Mouse (Mus musculus) T-helper 17 cell (primary cell): ENCODE results near the gene Stx16.

ENCODE experiments used
- in situ Hi-C, 2 experiments: fragments of 300-600 bp; cut with MboI, MseI; formaldehyde crosslinking; loops; 1 replicate in 1 of 2; 2 replicates in 1 of 2; pipeline ENCODE4 v1.15.1; 2025; ENCODE audit warnings: high pct_unique_total_duplicates in 2 of 2

Gene Stx16

GRCm38 (mm10) chr2:174122331-174122730 is 46.2 kb downstream of the Stx16 start:
- in situ Hi-C loops: no loop called here

GRCm38 (mm10) chr2:174123731-174124130 is 47.6 kb downstream of the Stx16 start:
- in situ Hi-C loops: no loop called here

DNA sequence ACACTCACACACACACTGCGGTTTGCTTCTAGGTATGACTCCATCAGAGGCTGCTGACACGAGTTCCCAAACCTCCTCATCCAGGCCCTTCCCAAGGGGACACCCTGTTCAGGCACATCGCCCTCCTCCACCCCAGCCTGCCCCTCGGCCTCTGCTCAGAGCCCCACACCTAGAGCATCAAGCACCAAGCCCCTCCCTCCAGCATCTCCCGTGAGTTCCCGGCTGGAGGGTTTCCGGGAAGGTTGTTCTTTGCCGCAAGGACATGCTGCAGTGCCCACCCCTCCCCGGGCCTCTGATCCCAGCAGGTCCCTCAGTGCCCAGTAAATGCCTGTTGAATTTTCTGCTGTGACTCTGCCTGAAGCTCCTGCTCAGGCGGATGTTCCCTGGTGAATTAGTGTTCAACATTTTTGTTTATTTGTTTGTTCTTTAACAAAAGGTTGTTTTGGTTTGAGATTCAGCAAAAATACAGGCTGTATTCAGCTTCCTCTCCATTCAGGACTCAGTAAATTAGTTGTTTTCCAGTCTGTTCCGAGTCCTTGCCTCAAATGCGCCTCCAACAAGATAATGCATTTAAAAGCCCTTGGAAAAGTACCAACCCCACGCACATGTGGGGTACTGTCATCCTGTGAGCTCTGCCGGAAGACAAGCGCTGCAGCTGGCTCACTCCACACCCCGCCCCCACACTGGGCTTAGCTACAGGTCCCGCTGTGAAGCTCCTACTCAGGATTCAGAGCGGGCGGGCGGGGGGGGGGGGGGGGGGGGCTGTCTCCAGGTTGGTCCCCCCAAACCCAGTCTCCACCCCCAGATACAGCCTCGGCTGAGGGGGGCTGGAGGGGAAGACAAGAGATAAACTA is 50.6 kb downstream of the Stx16 start:
- in situ Hi-C loops: no loop called here

GRCm38 (mm10) chr2:174127376-174127713 is 51.2 kb downstream of the Stx16 start:
- in situ Hi-C loops: no loop called here

DNA sequence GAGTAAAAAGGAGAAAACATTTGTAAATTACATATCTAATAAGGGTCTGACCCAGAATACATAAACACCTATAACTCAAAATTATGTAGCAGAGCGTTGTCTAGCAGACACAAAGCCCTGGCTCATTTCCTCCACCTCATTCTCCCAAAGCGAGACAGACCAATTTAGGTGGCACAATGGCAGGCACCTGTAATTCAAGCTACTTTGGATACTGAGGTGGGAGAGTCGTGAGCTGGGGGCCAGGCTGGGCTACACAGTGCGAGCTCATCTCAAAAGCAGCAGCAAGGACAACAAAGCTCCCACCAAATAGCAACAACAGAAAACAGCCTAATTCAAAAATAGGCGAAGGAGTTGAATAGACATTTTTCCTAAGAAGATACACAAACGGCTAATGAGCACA is 52.8 kb downstream of the Stx16 start:
- in situ Hi-C loops: no loop called here

- in situ Hi-C loops: no loop called here
Observed at GRCm38 (mm10) chr2:174130468-174131097, 54.5 kb downstream of the Stx16 start.

- in situ Hi-C loops: no loop called here
Observed at GRCm38 (mm10) chr2:174132413-174132969, 56.4 kb downstream of the Stx16 start.
